Mouse (Mus musculus): Measurements from ENCODE around the gene Mtf1. TPM values are rescaled to one million over a fixed set of nuclear protein-coding genes. Genes with fewer than 3 reads are reported as not detected.
A peak's percentile ranks its signal among the peaks of the same experiment; 100 is the strongest.

Mtf1 gene
- total and polyA plus RNA-seq, 3 experiments = 17.8 to 37.8 (median 28.9) TPM

DNA sequence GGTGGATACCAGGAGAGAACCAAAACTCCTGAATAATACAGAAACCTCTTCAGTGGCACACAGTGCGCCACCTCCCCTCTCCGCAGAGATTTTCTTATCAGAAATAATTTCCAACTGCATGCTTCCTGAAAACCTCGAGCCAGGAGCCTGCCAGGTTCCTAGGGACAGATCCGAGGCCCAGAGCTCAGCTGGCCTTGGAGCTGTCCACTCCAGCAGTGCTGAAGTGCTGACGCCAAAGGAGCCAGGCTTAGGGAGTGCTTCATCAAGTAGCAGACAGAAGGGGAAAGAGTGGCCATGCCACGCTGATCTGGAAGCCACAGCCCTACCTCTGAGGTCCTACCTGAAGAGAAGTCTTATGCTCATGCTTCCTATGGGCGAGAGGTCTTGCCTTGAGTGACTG, 58.5 kb downstream of the Mtf1 start:
- H3K27me3 ChIP-seq (ENCODE audit: control insufficient read depth in 1 of 2, insufficient read depth in 2 of 2, low read length in 2 of 2) = no peaks in the 10 kb centered on the region
- H3K4me3 ChIP-seq (ENCODE audit: control insufficient read depth in 1 of 2, insufficient read depth in 1 of 2, low read depth in 2 of 2, low read length in 2 of 2) = no peak overlapping the region
- no peaks in the 10 kb centered on the region for H3K79me2 ChIP-seq (ENCODE audit: control insufficient read depth, insufficient read depth, low read length, poor library complexity)
- H3K27ac ChIP-seq (ENCODE audit: control insufficient read depth, low read depth, low read length) = no peak overlapping the region
- H3K4me1 ChIP-seq (ENCODE audit: control insufficient read depth in 1 of 2, insufficient read depth in 2 of 2, low read length in 2 of 2) = no peaks in the 10 kb centered on the region
- H3K36me3 ChIP-seq (ENCODE audit: control insufficient read depth in 1 of 2, insufficient read depth in 2 of 2, low read length in 2 of 2) = no peaks in the 10 kb centered on the region
- no peaks in the 10 kb centered on the region for H3K9me3 ChIP-seq (replicated peaks; ENCODE audit: insufficient read depth, low read length)
- TF ChIP-seq USF2 (IDR thresholded peaks at IDR 0.05; ENCODE audit: borderline replicate concordance in 1 of 2, insufficient read depth in 1 of 2, low read depth in 1 of 2, low read length in 2 of 2) = no peak
- TF ChIP-seq SIN3A (IDR thresholded peaks at IDR 0.05; ENCODE audit: low read length) = peak; percentile 97
- TF ChIP-seq MXI1 (IDR thresholded peaks at IDR 0.05; ENCODE audit: low read depth, low read length) = peak; percentile 63
- TF ChIP-seq SMC3 (IDR thresholded peaks at IDR 0.05; ENCODE audit: low read depth, low read length) = peak; percentile 7; the same call in 1 of the 2 replicates
- no peak overlapping the region for H3K9ac ChIP-seq (ENCODE audit: control insufficient read depth, low read depth, low read length, poor library complexity, severe bottlenecking)
- peak; percentile 71 for DNase-seq (ENCODE audit: low read depth, low spot score)

DNA sequence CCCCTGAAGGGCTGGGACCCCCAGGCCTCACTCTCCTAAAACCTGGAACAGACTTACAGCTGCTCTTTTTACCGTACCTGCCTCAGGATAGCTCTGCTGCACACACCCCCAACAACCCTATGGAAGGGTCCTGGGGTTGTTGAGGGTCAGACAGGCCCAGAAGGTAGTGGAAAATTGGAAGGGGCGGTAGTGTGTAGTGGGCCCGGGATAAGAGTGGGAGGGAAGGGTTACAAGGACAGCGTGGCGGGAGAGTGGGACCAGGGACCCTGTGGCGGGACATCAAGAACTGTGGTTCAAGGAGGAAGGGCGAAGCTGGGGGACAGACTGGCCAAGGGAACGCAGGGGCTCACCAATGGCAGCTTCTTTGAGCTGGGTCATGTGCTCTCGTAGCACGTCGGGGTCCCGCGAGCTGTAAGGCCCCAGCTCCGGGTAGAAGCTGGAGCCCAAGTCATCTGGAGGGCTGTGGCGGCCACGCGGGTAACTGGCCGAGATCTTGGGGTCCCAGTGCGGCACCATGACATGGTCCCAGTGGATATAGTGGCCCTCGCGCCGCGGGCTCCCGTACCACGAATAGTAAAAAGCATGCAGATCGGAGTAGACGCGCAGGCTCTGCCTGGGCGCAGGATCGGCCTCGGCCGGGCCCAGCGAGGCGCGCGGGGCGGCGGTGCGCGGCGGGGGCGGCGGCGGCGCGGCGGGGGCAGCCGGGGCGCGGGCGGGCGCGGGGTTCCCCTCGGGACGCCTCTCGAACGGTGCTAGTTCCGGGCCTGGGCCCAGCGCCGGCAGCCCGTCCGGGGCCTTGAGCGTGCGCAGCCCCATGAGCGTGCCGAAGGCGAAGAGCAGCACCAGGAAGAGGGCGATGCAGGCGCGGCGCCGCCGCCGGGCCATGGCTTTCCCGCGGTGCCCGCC, 59.6 kb downstream of the Mtf1 start, which contains the start of gene Maneal:
Gene Maneal (minus strand): TSS at position 889 of the 906 bp plus-strand sequence.
- Histone ChIP-seq H3K36me3 (ENCODE audit: control insufficient read depth in 1 of 2, insufficient read depth in 2 of 2, low read length in 2 of 2) (no peaks in the 10 kb centered on the region), H3K4me1 (ENCODE audit: control insufficient read depth in 1 of 2, insufficient read depth in 2 of 2, low read length in 2 of 2) (no peaks in the 10 kb centered on the region), H3K4me3 (ENCODE audit: control insufficient read depth in 1 of 2, insufficient read depth in 1 of 2, low read depth in 2 of 2, low read length in 2 of 2) (no peak within 1 kb of the TSS), H3K9me3 (replicated peaks; ENCODE audit: insufficient read depth, low read length) (no peaks in the 10 kb centered on the region), H3K79me2 (ENCODE audit: control insufficient read depth, insufficient read depth, low read length, poor library complexity) (no peaks in the 10 kb centered on the region), H3K27me3 (ENCODE audit: control insufficient read depth in 1 of 2, insufficient read depth in 2 of 2, low read length in 2 of 2) (no peaks in the 10 kb centered on the region), H3K27ac (ENCODE audit: control insufficient read depth, low read depth, low read length) (no peak within 1 kb of the TSS), H3K9ac (ENCODE audit: control insufficient read depth, low read depth, low read length, poor library complexity, severe bottlenecking) (no peak within 1 kb of the TSS)
- no peak for DNase-seq (ENCODE audit: low read depth, low spot score)
- no peak for TF ChIP-seq MXI1 (IDR thresholded peaks at IDR 0.05; ENCODE audit: low read depth, low read length)
- TF ChIP-seq ZNF384 (IDR thresholded peaks at IDR 0.05; ENCODE audit: low read depth, low read length) = no peak
- 0 out of 4 replicates have a peak, but pooled peaks of 1 of the 2 experiments have one; percentile 5 for TF ChIP-seq POLR2A (IDR thresholded peaks at IDR 0.05; ENCODE audit: control insufficient read depth in 1 of 2, insufficient read depth in 1 of 2, low read depth in 1 of 2, low read length in 2 of 2, poor library complexity in 1 of 2)
- TF ChIP-seq MEF2A (IDR thresholded peaks at IDR 0.05; ENCODE audit: extremely low read depth, insufficient replicate concordance, low read depth, low read length, poor library complexity, severe bottlenecking) = no peak
- TF ChIP-seq UBTF (IDR thresholded peaks at IDR 0.05; ENCODE audit: borderline replicate concordance, insufficient read depth, low read depth, low read length) = no peak
- no peak for TF ChIP-seq GABPA (IDR thresholded peaks at IDR 0.05; ENCODE audit: low read depth, low read length)
- TF ChIP-seq POLR2AphosphoS2 (IDR thresholded peaks at IDR 0.05; ENCODE audit: low read length) = no peak
- TF ChIP-seq USF2 (IDR thresholded peaks at IDR 0.05; ENCODE audit: borderline replicate concordance in 1 of 2, insufficient read depth in 1 of 2, low read depth in 1 of 2, low read length in 2 of 2) = no peak
- TF ChIP-seq NELFE (IDR thresholded peaks at IDR 0.05; ENCODE audit: low read depth, low read length) = no peak

DNA sequence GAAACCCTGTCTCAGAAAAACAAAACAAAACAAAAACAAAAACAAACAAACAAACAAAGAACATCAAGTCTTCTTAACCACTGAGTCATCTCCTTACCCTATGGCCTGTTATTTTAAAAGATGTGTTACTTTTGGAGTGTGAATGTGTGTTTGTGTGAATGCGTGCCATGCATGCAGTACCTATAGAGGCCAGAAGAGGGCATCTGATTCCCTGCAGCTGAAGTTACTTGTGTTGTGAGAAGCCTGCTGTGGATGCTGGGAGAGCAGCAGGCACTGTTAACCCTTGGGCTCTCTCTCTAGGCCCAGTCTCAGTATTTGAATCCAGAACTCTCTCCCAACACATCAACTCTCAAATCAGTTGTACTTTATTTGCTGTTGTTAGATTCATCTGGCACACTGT, 70.8 kb downstream of the Mtf1 start:
- H3K79me2 ChIP-seq (ENCODE audit: control insufficient read depth, insufficient read depth, low read length, poor library complexity) = no peaks in the 10 kb centered on the region
- no peak overlapping the region for H3K4me3 ChIP-seq (ENCODE audit: control insufficient read depth in 1 of 2, insufficient read depth in 1 of 2, low read depth in 2 of 2, low read length in 2 of 2)
- no peaks in the 10 kb centered on the region for H3K36me3 ChIP-seq (ENCODE audit: control insufficient read depth in 1 of 2, insufficient read depth in 2 of 2, low read length in 2 of 2)
- no peak overlapping the region for H3K9ac ChIP-seq (ENCODE audit: control insufficient read depth, low read depth, low read length, poor library complexity, severe bottlenecking)
- TF ChIP-seq POLR2AphosphoS2 (IDR thresholded peaks at IDR 0.05; ENCODE audit: low read length) (no peak), ZNF384 (IDR thresholded peaks at IDR 0.05; ENCODE audit: low read depth, low read length) (no peak), USF2 (IDR thresholded peaks at IDR 0.05; ENCODE audit: borderline replicate concordance in 1 of 2, insufficient read depth in 1 of 2, low read depth in 1 of 2, low read length in 2 of 2) (no peak), TAL1 (IDR thresholded peaks at IDR 0.05; ENCODE audit: low read length) (no peak), POLR2A (IDR thresholded peaks at IDR 0.05; ENCODE audit: control insufficient read depth in 1 of 2, insufficient read depth in 1 of 2, low read depth in 1 of 2, low read length in 2 of 2, poor library complexity in 1 of 2) (no peak), SMC3 (IDR thresholded peaks at IDR 0.05; ENCODE audit: low read depth, low read length) (peak; percentile 20; the same call in 1 of the 2 replicates), MYB (IDR thresholded peaks at IDR 0.05; ENCODE audit: low read depth, low read length) (no peak), RAD21 (IDR thresholded peaks at IDR 0.05; ENCODE audit: low read depth, low read length) (peak; percentile 10), ZC3H11A (IDR thresholded peaks at IDR 0.05; ENCODE audit: low read depth, low read length) (no peak), POLR2AphosphoS5 (IDR thresholded peaks at IDR 0.05; ENCODE audit: borderline replicate concordance, low read depth, low read length) (no peak), USF1 (IDR thresholded peaks at IDR 0.05; ENCODE audit: low read depth, low read length) (no peak), CTCF (IDR thresholded peaks at IDR 0.05 in 2 of 3, conservative IDR thresholded peaks at IDR 0.05 in 1 of 3; ENCODE audit: control insufficient read depth in 1 of 3, insufficient read depth in 1 of 3, low read depth in 2 of 3, low read length in 3 of 3, poor library complexity in 1 of 3, severe bottlenecking in 1 of 3) (peak; percentile 30 to 55 (median 38)), JUND (IDR thresholded peaks at IDR 0.05; ENCODE audit: low read depth, low read length) (no peak), CHD1 (IDR thresholded peaks at IDR 0.05; ENCODE audit: low read depth, low read length) (no peak), EP300 (IDR thresholded peaks at IDR 0.05; ENCODE audit: low read depth in 1 of 2, low read length in 2 of 2) (no peak), KAT2A (conservative IDR thresholded peaks at IDR 0.05; ENCODE audit: low read depth, low read length) (no peak)
- H3K27me3 ChIP-seq (ENCODE audit: control insufficient read depth in 1 of 2, insufficient read depth in 2 of 2, low read length in 2 of 2) = no peaks in the 10 kb centered on the region
- H3K27ac ChIP-seq (ENCODE audit: control insufficient read depth, low read depth, low read length) = no peak overlapping the region
- no peaks in the 10 kb centered on the region for H3K9me3 ChIP-seq (replicated peaks; ENCODE audit: insufficient read depth, low read length)
- H3K4me1 ChIP-seq (ENCODE audit: control insufficient read depth in 1 of 2, insufficient read depth in 2 of 2, low read length in 2 of 2) = no peaks in the 10 kb centered on the region
- DNase-seq (ENCODE audit: low read depth, low spot score) = peak; percentile 36

Measured in MEL (cell line).